Mouse (Mus musculus) megakaryocyte, embryonic 14.5 days (primary cell): ENCODE data around the gene Errfi1.

Source experiments
- FLI1 ChIP-seq: IDR thresholded peaks from 2 replicates; pipeline ENCODE4 v1.6.1; 2012; ENCODE audit warnings: low read length, inconsistent platforms, mixed read lengths
- GATA1 ChIP-seq: IDR thresholded peaks from 3 replicates; pipeline ENCODE4 v1.6.1; 2012; ENCODE audit warnings: mixed read lengths, low read length, inconsistent platforms, borderline replicate concordance

- TF ChIP-seq FLI1 (no peak), GATA1 (no peak)
Observed at GRCm38 (mm10) chr4:150852045-150852444, 1.7 kb upstream of the Errfi1 start.
